Mouse (Mus musculus) ES-E14 (cell line): ENCODE measurements at regions not wholly inside any gene's neighbourhood (a gene's known extent, or its start where the extent isn't known, plus 50 kb on each side); places are given as distances from the start of the nearest gene placed in this dataset.

Source experiments
- CHD2 ChIP-seq: IDR thresholded peaks from 2 replicates; pipeline ENCODE4 v1.6.1; 2014; ENCODE audit warnings: mild to moderate bottlenecking, low read depth, low read length, inconsistent platforms
- HCFC1 ChIP-seq: IDR thresholded peaks from 2 replicates; pipeline ENCODE4 v1.6.1; 2012; ENCODE audit warnings: low read length, inconsistent platforms, borderline replicate concordance; ENCODE audit not compliant: insufficient read depth
- MAFK ChIP-seq: IDR thresholded peaks from 2 replicates; pipeline ENCODE4 v1.6.1; 2014; ENCODE audit warnings: mild to moderate bottlenecking, low read depth, low read length, inconsistent platforms; ENCODE audit not compliant: insufficient read depth
- ZC3H11A ChIP-seq: IDR thresholded peaks from 2 replicates; pipeline ENCODE4 v1.6.1; 2012; ENCODE audit warnings: low read depth, mild to moderate bottlenecking, inconsistent platforms, low read length, borderline replicate concordance

GRCm38 (mm10) chr3:49502351-49502750 is 254.8 kb downstream of the Pcdh18 start:
- no peak for TF ChIP-seq CHD2
- no peak for TF ChIP-seq MAFK
- TF ChIP-seq ZC3H11A = no peak
- TF ChIP-seq HCFC1 = no peak
